Mouse (Mus musculus) sigmoid colon, adult 10 weeks (tissue): ENCODE results near the gene H2-Q4. TPM values are rescaled to one million over a fixed set of nuclear protein-coding genes. Genes with fewer than 3 reads are reported as not detected.

Source experiments
- polyA plus RNA-seq: library from polyadenylated mRNA; stranded (reverse); fragments of 350-450 nt; fragmentation: Illumina TruSeq; extraction: RNeasy Lipid Tissue Mini Kit (QIAGEN cat#74804); gene quantifications from one replicate; pipeline ENCODE4 v1.2.3, GENCODE M21; 2014; ENCODE audit warnings: low read depth, low replicate concordance

Gene H2-Q4
- 34.4 TPM for polyA plus RNA-seq

GRCm38 (mm10) chr17:35379369-35379728 lies at the start of gene H2-Q4:
TSS of gene H2-Q4 (plus strand) at chr17:35379617.

GRCm38 (mm10) chr17:35342071-35342671 lies 37.2 kb upstream of the H2-Q4 start, which contains the start of gene H2-Q2:
TSS of gene H2-Q2 (plus strand) at chr17:35342242.

GRCm38 (mm10) chr17:35424624-35425416 lies 45.4 kb downstream of the H2-Q4 start, which contains the start of gene H2-Q6:
TSS of gene H2-Q6 (plus strand) at chr17:35424850.

Other genes with a start within 250 kb of the H2-Q4 start
- gene Apom, start 247.6 kb upstream of the H2-Q4 start, polyA plus RNA-seq, result not detected
- gene Bag6, start 244.4 kb upstream of the H2-Q4 start, polyA plus RNA-seq, result 16.8 TPM
- 12.8 TPM for gene Prrc2a, start 214.7 kb upstream of the H2-Q4 start, polyA plus RNA-seq
- 7.7 TPM for gene Aif1, start 203.5 kb upstream of the H2-Q4 start, polyA plus RNA-seq
- gene Lst1, start 191.2 kb upstream of the H2-Q4 start, polyA plus RNA-seq, result not detected
- not detected for gene Ltb, start 185.2 kb upstream of the H2-Q4 start, polyA plus RNA-seq
- gene Tnf, start 177.6 kb upstream of the H2-Q4 start, polyA plus RNA-seq, result 0.35 TPM
- 0.54 TPM for gene Lta, start 174.3 kb upstream of the H2-Q4 start, polyA plus RNA-seq
- gene Gm16181, start 158.8 kb upstream of the H2-Q4 start, polyA plus RNA-seq, result not detected
- gene Atp6v1g2, start 146.0 kb upstream of the H2-Q4 start, polyA plus RNA-seq, result 8.0 TPM
- not detected for gene Nfkbil1, start 143.8 kb upstream of the H2-Q4 start, polyA plus RNA-seq
- 10.4 TPM for gene Ddx39b, start 137.9 kb upstream of the H2-Q4 start, polyA plus RNA-seq
- 76.9 TPM for gene H2-D1, start 116.9 kb upstream of the H2-Q4 start, polyA plus RNA-seq
- gene H2-Q1, start 59.2 kb upstream of the H2-Q4 start, polyA plus RNA-seq, result 45.4 TPM
- gene H2-Q2, start 37.4 kb upstream of the H2-Q4 start, polyA plus RNA-seq, result 288 TPM
- gene H2-Q6, start 45.2 kb downstream of the H2-Q4 start, polyA plus RNA-seq, result 7.1 TPM
- gene H2-Q7, start 59.5 kb downstream of the H2-Q4 start, polyA plus RNA-seq, result 12.5 TPM
- gene H2-Q10, start 90.5 kb downstream of the H2-Q4 start, polyA plus RNA-seq, result 3.2 TPM
- not detected for gene Pou5f1, start 126.4 kb downstream of the H2-Q4 start, polyA plus RNA-seq
- 2.7 TPM for gene Tcf19, start 137.2 kb downstream of the H2-Q4 start, polyA plus RNA-seq
- gene Cchcr1, start 137.5 kb downstream of the H2-Q4 start, polyA plus RNA-seq, result 4.6 TPM
- gene Psors1c2, start 153.6 kb downstream of the H2-Q4 start, polyA plus RNA-seq, result not detected
- gene Cdsn, start 172.5 kb downstream of the H2-Q4 start, polyA plus RNA-seq, result not detected
- gene 2300002M23Rik, start 187.8 kb downstream of the H2-Q4 start, polyA plus RNA-seq, result not detected
- gene Sfta2, start 221.9 kb downstream of the H2-Q4 start, polyA plus RNA-seq, result not detected
- gene Gm9573, start 247.0 kb downstream of the H2-Q4 start, polyA plus RNA-seq, result not detected